28 mouse cellular contexts compared by ENCODE assay signal in genomic region chr15:27774481-27774880, GRCm38 (mm10).
"Had no signal": no experiment of that assay in that cellular context is flagged by ENCODE, and none has a peak within 500 bp of the region (broad histone marks: within the 10 kb centered on the region; RNA-seq: fewer than 3 reads in every experiment).

No protein-coding gene starts in this region.

- H3K27me3 ChIP-seq: heart, embryonic 13.5 days; heart, embryonic 15.5 days; kidney, embryonic 15.5 days; limb, embryonic 12.5 days; liver, embryonic 13.5 days; liver, embryonic 15.5 days had no signal

- H3K4me3 ChIP-seq: gastrocnemius, adult 2 months; heart, adult 2 months; heart, embryonic 13.5 days; heart, embryonic 15.5 days; kidney, embryonic 15.5 days; left cerebral cortex, adult 2 months; limb, embryonic 12.5 days; liver, embryonic 13.5 days; liver, embryonic 15.5 days had no signal

- H3K27ac ChIP-seq: gastrocnemius, adult 2 months; heart, adult 2 months; heart, embryonic 13.5 days; heart, embryonic 15.5 days; hindbrain, embryonic 14.5 days; kidney, embryonic 15.5 days; left cerebral cortex, adult 2 months; liver, embryonic 13.5 days; liver, embryonic 15.5 days had no signal

- DNase-seq: gastrocnemius, adult 2 months; gastrocnemius, postnatal 10 days; gastrocnemius, postnatal 25 days; heart, adult 11 months; heart, adult 2 months; heart, postnatal 14 days; heart, postnatal 36 days; kidney, adult 11 months; kidney, adult 2 months; kidney, adult 9 months; kidney, postnatal 10 days; kidney, postnatal 25 days; kidney, postnatal 4 days; layer of hippocampus, adult 9-11 months; liver; liver, embryonic 13.5 days had no signal

- H3K4me2 ChIP-seq: heart, embryonic 11.5 days; heart, embryonic 13.5 days; heart, embryonic 15.5 days; hindbrain, embryonic 14.5 days; kidney, embryonic 15.5 days; limb, embryonic 12.5 days; liver, embryonic 11.5 days; liver, embryonic 13.5 days; liver, embryonic 15.5 days had no signal

- H3K9me3 ChIP-seq: heart, embryonic 13.5 days; heart, embryonic 15.5 days; kidney, embryonic 15.5 days; limb, embryonic 12.5 days; liver, embryonic 13.5 days; liver, embryonic 15.5 days had no signal

- H3K9ac ChIP-seq: heart, embryonic 13.5 days; heart, embryonic 15.5 days; hindbrain, embryonic 14.5 days; kidney, embryonic 15.5 days; limb, embryonic 12.5 days; liver, embryonic 13.5 days; liver, embryonic 15.5 days had no signal

- H3K4me1 ChIP-seq: liver, embryonic 15.5 days had no signal

- ATAC-seq: hindbrain, embryonic 16.5 days; inflammation-experienced regulatory T-cells, adult 6 months; intestine, embryonic 16.5 days had no signal
